Mouse (Mus musculus) left cerebral cortex, adult 8-10 months (tissue): ENCODE results near the gene Gipc3. TPM values are rescaled to one million over a fixed set of nuclear protein-coding genes. Genes with fewer than 3 reads are reported as not detected.

Source experiments
- DNase-seq, 2 experiments: peaks; one replicate each; pipeline ENCODE4 v3.0.0; 2022; ENCODE audit warnings: low spot score in 2 of 2
- total RNA-seq, 4 experiments: library from RNA; stranded (reverse); gene quantifications; 2 replicates each; pipeline ENCODE4 v1.2.4; 2022

Gene Gipc3
- total RNA-seq: 1 to 10 TPM; 2.0 to 2.3 (median 2.2) TPM

GRCm38 (mm10) chr10:81342686-81343505, at the start of gene Gipc3:
Gipc3 (minus strand) TSS chr10:81343266.
- no peak for DNase-seq

GRCm38 (mm10) chr10:81392781-81393185, 49.7 kb upstream of the Gipc3 start, which contains the start of gene Smim24:
Smim24 (plus strand) TSS chr10:81393051.
- no peak for DNase-seq

GRCm38 (mm10) chr10:81392270-81392669, 49.2 kb upstream of the Gipc3 start:
- no peak for DNase-seq

DNA sequence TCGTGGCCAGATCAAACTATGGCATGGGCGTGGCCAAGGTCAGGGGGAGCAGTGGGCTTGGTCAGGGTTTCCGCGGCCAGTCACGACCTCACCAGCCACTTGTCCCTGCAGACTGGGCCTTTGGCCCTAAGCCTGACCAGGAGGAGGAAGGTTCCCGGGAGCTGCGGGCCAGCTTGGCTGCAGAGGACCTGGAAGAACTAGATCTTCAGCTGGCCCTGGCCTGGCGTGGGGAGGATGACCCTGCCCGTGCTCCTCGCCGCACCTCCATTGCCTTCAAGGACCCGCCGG, 47.6 kb upstream of the Gipc3 start:
- DNase-seq: no peak

GRCm38 (mm10) chr10:81389801-81390677, 47.0 kb upstream of the Gipc3 start:
- DNase-seq: peak in 1 of 2 experiments; percentile 76

- no peak for DNase-seq
Observed at GRCm38 (mm10) chr10:81389373-81389772, 46.3 kb upstream of the Gipc3 start.

DNA sequence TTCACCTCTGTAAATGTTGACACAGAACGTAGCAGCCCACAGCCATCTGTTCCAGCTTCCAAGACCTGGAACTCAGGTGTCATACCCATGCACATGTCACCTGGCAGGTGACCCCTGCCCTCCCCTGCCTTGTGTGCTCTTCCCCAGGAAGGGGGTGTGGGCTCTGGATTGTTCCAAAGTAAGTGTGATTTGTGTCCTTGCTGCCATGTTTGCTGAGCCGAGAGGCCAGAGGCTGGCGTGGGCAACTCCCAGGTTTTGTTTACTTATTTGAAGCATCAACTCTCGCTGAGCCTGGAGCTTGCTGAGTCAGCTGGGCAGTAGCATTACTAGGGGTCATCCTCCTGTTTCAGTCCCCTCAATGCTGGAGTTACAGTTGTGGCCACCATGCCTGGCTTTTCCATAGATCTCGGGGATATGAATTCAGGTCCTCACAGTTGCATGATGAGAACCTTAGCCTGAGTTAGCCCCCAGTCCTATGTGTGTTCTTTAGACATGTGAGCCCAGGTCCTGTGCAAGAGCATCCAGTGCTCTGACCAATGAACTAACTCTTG, 45.5 kb upstream of the Gipc3 start, which contains the start of gene Gm48552:
Gene Gm48552, plus strand, starts transcription at position 501 of the 551 bp plus-strand sequence.
- no peak for DNase-seq

GRCm38 (mm10) chr10:81387716-81388115, 44.6 kb upstream of the Gipc3 start:
- DNase-seq: no peak

DNA sequence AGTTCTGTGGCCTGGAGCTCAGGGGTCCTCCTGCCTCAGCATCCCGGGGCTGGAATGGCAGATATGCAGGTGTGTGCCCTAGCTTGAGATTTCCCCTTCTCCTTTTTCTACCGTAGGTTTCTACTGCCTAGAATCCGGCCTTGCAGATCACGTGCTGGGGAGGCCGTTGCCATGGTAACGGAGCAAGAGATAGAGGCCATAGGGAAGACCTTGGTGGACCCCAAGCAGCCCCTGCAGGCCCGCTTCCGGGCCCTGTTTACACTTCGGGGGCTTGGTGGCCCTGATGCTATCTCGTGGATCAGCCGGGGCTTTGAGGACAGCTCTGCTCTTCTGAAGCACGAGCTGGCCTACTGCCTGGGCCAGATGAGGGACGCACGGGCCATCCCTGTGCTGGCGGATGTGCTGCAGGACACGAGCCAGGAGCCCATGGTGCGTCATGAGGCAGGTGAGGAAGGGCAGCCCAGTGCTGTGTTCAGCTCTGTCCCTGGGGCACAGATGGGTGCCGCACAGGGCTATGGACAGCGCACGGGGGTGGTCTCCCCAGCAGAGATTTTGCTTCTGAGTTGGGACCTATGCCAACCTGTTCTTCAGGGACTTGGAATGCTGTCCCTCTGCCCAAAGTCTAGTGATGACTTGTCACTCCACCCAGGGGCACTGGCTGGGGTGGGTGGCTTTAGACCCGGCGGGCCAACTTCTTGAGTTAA, 42.7 kb upstream of the Gipc3 start:
- DNase-seq: no peak

DNA sequence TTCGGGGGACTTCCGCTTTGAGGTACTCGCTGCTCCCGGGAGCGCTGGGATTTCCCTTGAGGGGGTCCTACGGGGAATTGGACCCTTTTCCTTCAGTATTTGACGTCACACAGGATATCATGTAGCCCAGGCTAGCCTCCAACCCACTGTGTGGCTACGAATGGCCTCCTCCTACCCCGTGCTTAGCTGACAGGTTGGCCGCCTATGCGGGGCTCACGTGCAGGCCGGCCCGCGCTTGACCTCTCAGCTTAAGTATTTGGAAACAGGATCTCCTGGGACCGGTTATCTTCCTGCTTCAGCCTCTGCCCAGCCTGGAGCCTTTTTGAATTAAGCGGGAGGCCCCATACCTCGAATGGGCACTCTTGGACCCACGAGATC, 41.5 kb upstream of the Gipc3 start:
- no peak for DNase-seq

GRCm38 (mm10) chr10:81383802-81384604, 40.9 kb upstream of the Gipc3 start, which contains the start of the genes Dohh and Gm48551:
Dohh (plus strand) TSS chr10:81384428.
Gm48551 (plus strand) TSS chr10:81384466.
- DNase-seq: peak; percentile 99

DNA sequence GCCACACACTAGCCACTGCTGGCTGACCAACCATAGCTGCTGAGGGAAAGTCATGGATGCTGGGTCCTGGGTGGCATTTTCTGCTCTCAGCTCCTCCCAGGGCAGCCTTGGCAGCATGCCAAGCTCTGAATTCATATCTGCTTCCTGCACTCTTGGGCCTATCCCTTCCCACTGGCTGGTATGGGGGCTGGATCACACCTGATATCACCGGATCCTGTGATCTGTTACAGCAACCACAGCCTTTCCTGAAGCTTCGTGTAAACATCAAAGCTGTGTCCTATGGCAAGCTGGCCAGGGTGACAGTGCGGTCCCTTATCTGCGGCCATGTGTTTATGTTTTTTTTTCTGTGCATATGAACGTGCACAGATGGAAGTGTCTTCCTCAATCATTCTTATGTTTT, 39.0 kb upstream of the Gipc3 start:
- DNase-seq: no peak

DNA sequence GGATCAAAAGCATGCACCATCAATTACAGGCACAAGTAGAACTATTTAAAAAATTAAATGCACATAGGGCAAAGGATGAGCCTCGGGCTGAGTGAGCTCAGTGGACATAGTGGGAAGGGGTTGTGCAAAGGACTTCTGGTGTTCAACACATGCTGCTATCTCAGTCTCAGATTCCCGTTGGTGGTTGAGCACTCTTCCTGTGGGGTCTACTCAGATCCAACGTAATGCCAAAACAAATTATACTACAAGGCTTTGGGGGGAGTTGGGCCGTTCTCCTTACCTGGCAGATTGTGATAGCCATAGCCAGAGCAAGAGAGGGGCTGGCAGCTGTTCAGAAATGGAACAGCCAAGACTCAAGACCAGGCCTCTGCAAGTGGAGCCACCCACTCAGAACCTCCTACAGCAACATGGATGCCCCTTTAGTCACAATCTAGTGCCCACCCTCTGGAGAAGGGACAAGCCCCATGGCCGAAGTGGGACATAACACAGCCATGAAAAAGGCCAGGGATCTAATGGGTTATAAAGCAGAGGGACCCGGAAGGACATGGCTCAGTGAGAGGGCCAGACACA, 36.8 kb upstream of the Gipc3 start:
- DNase-seq: no peak

DNA sequence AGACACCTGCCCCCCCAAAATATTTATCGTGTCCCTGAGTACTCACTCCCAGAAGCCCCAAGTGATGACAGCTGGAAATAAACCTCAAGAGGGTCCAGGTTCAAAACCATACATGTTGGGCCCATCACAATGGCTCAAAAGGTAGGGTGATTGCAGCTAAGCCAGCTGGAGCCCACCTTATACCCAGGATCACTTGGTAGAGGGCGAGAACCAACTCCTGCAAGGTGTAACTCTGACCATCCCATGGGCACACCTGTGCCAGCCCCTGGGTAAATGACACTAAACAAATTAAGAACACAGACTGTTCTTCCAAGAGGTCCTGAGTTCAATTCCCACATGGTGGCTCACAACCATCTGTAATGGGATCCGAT, 36.1 kb upstream of the Gipc3 start:
- DNase-seq: no peak

DNA sequence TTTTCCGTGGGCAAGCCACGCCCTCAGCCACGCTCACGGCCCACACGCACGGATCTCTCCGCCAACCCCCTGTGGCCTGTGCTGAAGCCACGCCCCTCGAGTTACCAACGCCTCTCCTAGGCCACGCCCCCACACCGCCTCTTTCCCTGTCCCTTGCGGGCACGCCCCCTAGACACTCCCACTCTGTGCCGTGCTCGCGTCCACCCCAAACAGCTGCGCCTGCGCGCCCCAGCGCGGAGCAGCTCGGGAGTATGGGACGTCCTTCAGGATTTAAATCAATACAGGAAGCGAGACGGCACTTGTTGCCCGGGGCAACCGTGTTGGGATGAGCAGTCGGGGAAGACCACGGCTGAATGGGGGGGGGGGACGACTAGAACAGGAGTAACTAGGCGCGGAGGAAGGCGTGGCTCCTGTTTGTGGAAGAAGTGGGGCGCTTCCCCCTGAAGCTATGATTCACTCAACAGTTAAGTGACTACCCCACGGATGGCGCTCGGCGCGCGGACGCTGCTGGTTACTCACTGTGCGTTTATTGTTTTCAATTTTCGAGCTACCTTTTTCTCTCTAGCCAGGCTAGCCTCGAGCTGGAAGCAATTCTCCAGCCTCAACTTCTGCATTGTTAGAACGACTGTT, 35.6 kb upstream of the Gipc3 start:
- DNase-seq: peak; percentile 98 to 100

DNA sequence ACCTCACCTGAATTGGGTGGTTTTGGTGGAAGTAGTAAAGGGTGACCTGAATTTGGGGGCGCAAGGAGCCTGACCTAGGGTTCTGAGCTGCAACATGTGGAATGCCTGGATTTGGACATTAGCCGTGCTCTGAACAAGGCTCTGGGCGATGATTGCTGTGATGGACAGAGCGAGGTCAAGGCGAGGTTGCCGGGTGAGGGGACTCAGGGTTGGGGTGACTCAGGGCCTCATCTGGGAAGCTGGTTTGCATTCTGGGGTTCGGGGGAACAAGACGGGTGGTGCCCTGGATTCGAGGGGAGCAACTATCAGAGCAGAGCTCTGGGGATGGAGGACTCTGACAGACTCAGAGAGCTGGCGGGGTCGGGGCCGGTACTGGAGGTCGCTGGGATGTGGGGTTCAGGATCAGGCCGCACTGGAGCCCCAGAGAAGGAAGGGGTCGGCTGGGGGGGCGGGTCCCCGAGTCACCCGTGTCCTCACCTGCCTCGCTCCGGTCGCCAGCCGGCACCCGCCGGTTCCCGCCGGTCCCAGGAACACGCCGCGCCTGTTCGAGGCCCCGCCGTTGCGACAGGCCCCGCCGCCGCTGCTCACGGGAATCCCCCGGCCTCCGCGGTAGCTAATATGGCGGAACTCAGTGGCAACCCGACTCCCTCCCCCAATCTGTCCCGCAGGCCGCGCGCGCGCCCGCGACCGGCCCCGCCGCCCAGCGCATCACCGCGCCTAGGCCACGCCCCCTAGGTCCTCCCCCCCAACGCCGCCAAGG, 34.9 kb upstream of the Gipc3 start, which contains the start of gene Fzr1:
Gene Fzr1, minus strand, starts transcription at position 724 of the 760 bp plus-strand sequence.
- no peak for DNase-seq

DNA sequence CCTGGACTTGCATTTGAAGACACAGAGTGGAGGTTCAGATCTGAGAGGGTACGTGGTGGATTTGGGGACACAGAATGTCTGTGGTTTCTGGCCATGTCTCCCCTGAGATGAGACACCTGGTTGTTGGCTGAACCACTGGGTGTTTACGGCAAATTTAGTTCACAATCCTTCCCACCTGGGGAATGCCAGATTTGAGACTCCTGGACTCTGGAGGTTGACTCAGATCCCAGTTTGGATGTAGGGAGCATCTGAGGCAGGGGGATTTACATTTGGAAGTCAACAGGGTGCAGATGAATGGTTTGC, 34.2 kb upstream of the Gipc3 start:
- DNase-seq: no peak

DNA sequence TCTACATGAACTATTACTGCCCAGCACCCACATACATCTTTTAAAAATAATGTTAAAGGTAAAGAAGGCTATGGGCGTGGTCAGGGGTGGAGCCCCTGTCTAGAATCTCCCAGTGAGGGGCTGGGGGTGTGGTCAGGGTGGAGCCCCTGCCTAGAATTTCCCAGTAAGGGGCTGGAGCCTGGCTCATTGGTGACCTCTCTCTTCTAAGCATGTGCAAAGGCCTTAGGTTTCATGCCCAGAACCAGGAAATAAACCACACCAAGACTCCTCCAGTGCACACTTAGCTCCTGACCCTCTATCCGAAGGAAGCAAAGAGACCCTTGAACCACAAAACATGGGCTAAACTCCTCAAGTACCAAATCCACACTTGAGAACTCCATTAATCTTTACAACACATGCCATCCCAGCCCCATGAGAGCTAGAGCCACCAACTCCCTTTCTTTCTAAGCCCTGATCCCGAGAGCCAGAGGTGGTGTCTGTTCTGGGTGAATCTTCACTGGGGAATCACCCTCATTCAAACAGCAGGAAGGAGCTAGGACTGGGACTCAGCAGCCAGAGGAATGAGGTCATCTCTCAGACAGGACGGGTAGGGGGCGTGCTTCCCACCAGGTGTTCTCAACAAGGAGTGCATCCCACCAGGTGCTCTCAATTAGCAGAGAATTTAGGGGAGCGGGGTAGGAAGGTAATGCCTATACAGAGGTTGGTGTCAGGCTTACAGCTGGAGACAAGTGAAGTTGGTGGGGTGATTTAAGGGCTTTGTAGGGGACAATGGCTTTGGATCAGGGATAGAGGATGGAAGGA, 33.7 kb upstream of the Gipc3 start:
- no peak for DNase-seq
